Mouse (Mus musculus): ENCODE measurements around the gene Tceanc.

- no peak for TF ChIP-seq CTCF (IDR thresholded peaks at IDR 0.05; ENCODE audit: control insufficient read depth, insufficient read depth, insufficient read length)
- no peak for TF ChIP-seq MAX (IDR thresholded peaks at IDR 0.05)
- TF ChIP-seq USF1 (IDR thresholded peaks at IDR 0.05; ENCODE audit: low read depth) = no peak
- TF ChIP-seq MYOG (IDR thresholded peaks at IDR 0.05; ENCODE audit: control insufficient read depth, extremely low read depth, insufficient read length) = no peak
- no peak for TF ChIP-seq CEBPB (IDR thresholded peaks at IDR 0.05; ENCODE audit: low read depth)
- no peak for TF ChIP-seq FOSL1 (IDR thresholded peaks at IDR 0.05; ENCODE audit: insufficient read depth, low read length, poor library complexity, severe bottlenecking)
- no peak for TF ChIP-seq MYOD1 (IDR thresholded peaks at IDR 0.05; ENCODE audit: control insufficient read depth, insufficient read length, low read depth)
Measured at GRCm38 (mm10) chrX:166531671-166532070, 13.3 kb upstream of the Tceanc start.
